Mouse (Mus musculus) c-Kit-negative CD71-positive TER-119-positive erythroid progenitor cells, embryonic 14.5 days (primary cell): ENCODE results near the gene B3gnt6.
"Not testable (repeated sequence)": the region's sequence is repeated elsewhere in the genome, so short reads cannot be mapped to it uniquely, and the experiment has no call there.

Experiments used
- DNase-seq: peaks from one replicate; pipeline ENCODE4 v3.0.0-alpha.2; 2013; ENCODE audit warnings: low read depth, low spot score

Gene B3gnt6

DNA sequence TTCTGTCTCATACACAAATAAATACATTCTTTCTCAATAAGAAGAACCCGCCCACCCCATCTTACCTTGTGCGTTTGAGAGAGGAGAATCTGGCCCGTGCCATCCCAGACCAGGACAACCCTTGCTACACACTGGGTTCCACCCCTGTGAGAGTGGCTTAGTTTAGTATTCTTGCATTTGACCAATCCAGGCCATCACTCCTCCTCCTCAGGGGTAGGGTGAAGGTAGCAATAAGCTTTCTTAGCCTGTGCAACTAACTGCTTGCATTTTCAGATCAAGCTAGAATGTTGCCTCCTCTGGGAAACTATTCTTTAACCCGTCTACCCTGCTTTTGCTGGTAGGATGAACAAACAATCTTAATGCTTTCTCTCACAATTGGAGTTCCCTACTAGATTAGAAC lies at the start of gene B3gnt6:
B3gnt6 (minus strand) TSS at position 101 of the 400 bp plus-strand sequence.
- DNase-seq: no peak

DNA sequence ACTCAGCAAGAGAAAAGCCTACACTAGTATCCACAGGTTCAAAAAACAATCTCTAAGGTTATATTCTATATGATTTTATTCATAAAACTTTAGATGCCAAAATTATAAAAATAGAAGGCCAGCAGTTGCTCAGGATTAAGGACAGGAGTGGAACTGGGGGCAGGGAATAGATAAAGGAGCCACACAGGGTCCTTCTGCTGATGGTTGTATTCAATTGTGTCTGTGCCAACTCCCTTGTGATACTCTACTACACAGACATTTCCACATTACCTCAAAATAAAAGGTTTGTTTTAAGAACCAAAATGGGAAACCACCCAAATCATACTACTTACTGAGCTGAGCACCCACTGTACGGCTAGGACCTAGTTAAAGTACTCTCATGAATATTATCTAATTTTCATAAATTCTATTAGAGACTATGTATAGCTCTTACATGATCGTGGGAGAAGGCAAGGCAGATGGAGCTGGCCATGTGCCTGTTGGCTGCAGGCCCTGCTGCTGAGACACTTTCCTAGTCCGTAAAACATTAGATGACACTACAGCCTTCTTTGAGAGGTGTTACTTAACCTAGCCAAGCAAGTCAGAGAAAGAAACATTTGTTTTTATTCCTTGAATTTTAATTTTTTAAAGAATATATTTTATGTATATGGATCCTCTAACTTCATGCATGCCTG lies 37.5 kb upstream of the B3gnt6 start:
- DNase-seq: no peak

- no peak for DNase-seq
These were observed 24.5 kb upstream of the B3gnt6 start for GRCm38 (mm10) chr7:98223796-98224195.

DNA sequence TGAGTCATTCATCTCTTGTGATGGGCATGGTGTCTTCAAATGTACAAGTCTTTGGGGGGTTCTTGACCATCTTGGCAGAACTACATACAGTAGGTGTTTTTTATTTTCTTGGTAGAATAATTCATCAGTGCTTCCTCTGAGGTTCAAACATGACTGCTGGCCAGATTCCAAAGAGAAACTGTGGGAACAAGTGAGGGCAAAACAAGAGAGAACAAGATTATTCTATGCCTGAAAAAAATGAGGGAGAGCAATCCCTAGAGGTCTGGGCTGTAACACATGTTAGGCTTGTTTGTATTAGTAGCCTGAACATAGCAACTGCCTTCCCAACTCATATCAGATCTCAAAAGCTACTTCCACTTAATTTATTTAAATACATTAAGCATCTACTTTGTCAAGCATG lies 17.4 kb upstream of the B3gnt6 start:
- no peak for DNase-seq

DNA sequence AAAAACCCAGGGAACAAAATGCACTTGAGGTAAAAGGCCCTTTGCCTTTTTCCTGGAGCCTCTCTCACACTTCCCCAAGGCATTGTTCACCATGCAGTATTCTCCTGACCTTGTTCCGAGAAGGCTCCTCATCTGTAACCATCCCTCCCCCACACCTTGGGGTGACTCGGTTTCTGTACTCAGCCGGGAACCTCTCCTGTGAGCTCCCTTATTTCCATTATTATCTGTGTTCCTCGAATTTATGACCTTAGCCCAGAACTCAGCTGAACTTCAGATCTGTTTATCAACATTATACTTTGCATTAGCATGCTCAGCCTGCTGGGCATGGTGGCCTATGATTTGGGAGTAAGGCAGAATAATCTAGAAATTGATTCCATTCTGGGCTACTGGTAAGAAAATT lies 3.7 kb upstream of the B3gnt6 start:
- DNase-seq: no peak

DNA sequence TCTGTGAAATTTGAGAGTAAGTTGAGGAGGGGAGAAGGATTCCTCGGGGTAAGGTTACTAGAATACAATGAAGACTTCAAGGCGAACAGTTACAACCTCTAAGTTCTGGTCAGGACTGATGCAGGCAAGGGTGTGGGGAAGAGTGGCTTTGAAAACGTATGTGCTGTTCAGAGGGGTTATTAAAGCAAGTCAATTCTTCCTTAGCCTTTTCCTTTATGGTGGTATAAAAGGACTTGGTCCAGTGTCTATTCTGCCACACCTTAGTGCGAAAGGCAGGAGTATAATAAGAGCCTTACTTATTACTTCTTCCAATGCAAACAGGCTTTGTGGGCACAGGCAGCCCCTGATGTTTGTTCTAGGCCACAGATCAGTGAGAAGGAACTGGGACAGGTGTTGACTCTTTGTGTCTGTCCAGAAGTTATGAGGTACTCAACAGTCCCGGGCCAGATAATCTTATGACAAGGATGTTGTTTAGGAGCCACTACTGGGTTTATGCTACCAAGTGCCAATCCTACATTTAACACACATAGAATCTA lies 2.3 kb upstream of the B3gnt6 start:
- no peak for DNase-seq

GRCm38 (mm10) chr7:98200396-98200795 lies 1.1 kb upstream of the B3gnt6 start:
- DNase-seq: no peak

- DNase-seq: no peak
These were observed 4.0 kb downstream of the B3gnt6 start for GRCm38 (mm10) chr7:98195151-98195801.

DNA sequence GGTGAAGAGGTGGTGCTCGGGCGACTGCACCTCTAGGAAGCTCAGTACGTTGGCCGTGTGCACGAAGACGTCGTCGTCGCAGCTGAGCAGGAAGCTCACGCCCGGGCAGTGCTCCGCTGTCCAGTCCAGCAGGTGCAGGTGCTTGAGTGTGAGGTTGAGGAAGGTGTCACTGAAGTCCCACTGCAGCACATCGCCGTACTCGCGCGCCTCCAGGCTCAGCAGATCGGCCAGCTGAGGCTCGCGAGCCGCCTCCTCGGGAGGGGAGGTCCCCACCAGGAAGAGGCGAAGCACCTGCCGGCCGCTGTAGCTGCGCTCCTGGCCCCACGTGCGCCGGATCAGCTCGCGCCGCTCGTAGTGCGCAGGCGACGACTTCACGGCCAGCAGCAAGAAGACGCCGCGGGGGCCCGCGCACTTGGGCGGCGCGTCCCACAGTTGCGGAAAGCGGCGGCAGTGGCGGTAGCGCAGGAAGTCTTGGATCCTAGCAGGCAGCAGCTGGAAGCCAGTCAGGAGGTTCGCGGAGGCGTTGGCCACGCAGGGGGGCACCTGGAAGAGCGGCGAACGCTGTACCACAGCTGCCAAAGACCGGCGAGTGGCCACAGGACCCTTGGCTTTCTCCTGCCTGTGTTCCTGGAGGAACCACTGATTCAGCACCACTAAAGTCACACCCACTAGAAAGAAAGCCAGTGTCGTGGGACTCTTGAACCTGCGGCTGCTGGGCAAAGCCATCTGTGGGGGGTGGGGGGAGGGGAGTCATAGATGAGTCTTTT lies 5.1 kb downstream of the B3gnt6 start:
- no peak for DNase-seq

GRCm38 (mm10) chr7:98193515-98194025 lies 5.7 kb downstream of the B3gnt6 start:
- DNase-seq: no peak

GRCm38 (mm10) chr7:98191571-98192250 lies 7.6 kb downstream of the B3gnt6 start:
- DNase-seq: no peak

- DNase-seq: no peak
These were observed 8.7 kb downstream of the B3gnt6 start for GRCm38 (mm10) chr7:98190578-98190977.

DNA sequence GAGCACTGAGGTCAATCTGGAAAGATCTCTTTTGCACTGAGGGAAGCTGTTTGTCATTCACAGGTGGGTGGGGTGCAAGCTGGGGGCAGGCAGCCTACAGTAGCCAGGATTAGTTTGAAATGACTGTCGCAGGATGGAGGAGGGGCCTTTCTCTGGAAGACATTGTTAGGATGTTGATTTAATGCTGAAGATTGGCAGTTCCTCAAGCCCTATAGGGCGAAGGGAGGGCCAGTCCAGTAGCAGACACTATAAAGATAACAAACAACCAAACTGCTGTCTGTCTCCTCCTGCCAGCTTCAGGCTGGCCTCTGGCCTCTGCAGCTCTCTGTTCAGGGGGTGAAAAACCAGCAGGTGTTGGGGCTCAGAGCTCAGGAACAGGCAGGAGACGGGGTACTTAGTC lies 9.5 kb downstream of the B3gnt6 start:
- DNase-seq: no peak

- no peak for DNase-seq
These were observed 10.6 kb downstream of the B3gnt6 start for GRCm38 (mm10) chr7:98188680-98189079.

DNA sequence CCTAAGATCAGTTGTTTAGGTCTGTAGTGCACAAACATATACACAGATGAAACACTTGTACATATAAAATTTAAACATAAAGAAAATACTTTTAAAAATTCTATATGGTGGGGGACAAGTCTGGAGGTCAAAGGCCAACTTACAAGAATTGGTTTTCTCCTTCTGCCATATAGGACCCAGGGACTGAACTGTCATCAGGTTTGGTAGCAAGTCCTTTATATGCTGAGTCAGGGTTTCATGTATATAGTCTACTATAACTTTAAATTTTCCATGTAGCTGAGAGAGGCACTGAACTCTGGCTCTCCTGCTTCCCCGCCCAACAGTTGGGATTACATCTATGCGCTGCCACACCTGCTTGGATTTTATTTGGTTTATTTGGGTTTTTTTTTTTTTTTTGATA lies 11.0 kb downstream of the B3gnt6 start:
- no peak for DNase-seq

- DNase-seq: not testable (repeated sequence)
These were observed 11.9 kb downstream of the B3gnt6 start for GRCm38 (mm10) chr7:98187332-98187731.

GRCm38 (mm10) chr7:98186637-98187036 lies 12.6 kb downstream of the B3gnt6 start:
- DNase-seq: no peak

- no peak for DNase-seq
These were observed 14.0 kb downstream of the B3gnt6 start for GRCm38 (mm10) chr7:98185326-98185725.

- DNase-seq: no peak
These were observed 20.6 kb downstream of the B3gnt6 start for GRCm38 (mm10) chr7:98178560-98179231.

DNA sequence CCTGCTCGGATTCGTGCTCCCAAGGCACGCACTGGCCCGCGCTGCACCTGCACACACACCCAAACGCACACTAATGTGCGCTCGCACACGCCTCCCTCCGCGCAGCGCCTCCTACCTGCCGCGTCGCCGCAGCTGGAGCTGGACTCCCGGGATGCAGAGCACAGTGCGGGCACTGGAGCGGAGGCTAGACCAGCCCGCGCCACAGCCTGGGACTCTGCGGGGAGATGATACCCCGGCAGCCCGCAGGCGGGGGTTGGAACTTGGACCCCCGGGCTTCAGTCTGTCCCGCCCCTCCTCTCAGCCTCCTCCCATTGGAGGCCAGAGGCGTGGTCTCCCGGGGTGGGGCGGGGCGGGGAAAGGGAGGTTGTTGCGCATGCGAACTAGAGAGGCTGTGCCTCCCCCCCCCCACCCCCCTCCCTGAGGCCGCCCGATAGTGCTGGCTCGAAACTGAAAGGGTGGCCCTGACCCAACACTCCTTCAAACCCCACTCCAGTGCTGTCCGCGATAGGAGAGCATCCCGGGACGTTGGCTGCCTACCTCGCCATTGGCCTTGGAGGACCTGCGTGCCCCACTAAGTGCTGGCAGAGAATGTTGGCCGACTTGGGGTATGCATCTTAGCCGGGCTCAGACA lies 21.2 kb downstream of the B3gnt6 start, which contains the start of gene Capn5:
Capn5 (minus strand) TSS at position 346 of the 631 bp plus-strand sequence.
- peak; percentile 84 for DNase-seq

DNA sequence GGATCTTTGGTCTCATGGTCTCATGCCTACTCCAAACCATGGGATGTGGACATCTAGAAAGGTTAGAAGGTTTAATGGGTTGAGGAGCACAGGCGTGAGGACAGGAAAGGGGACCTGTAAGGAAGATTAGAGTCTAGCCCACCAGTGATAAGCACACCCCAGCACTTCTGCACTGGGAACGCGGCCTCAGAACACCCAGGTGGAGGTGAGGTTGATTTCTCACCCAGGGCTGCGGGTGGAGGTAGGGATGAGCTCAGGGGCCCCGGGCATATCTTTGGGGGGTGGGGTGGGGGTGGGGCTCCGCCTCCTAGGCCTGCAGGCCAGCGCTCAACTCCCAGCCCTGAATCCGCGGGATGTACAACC lies 21.7 kb downstream of the B3gnt6 start:
- no peak for DNase-seq
